Mouse (Mus musculus): ENCODE data around the gene Slc22a3. TPM values are rescaled to one million over a fixed set of nuclear protein-coding genes. Genes with fewer than 3 reads are reported as not detected.
A peak's percentile ranks its signal among the peaks of the same experiment; 100 is the strongest.

Slc22a3 gene
- total and polyA plus RNA-seq, 3 experiments, result 31.5 to 87.7 TPM; not detected in 1

- TF ChIP-seq KAT2A (conservative IDR thresholded peaks at IDR 0.05; ENCODE audit: low read depth, low read length), result no peak
- no peak for TF ChIP-seq NRF1 (IDR thresholded peaks at IDR 0.05; ENCODE audit: insufficient read depth, low read depth, low read length, poor library complexity, severe bottlenecking)
- TF ChIP-seq ELF1 (IDR thresholded peaks at IDR 0.05; ENCODE audit: low read depth, low read length), result no peak
- no peak for TF ChIP-seq HCFC1 (IDR thresholded peaks at IDR 0.05; ENCODE audit: low read depth, low read length)
- TF ChIP-seq E2F4 (IDR thresholded peaks at IDR 0.05; ENCODE audit: borderline replicate concordance, low read depth, low read length), result no peak
- TF ChIP-seq TCF12 (IDR thresholded peaks at IDR 0.05; ENCODE audit: low read depth, low read length), result no peak
- TF ChIP-seq MEF2A (IDR thresholded peaks at IDR 0.05; ENCODE audit: extremely low read depth, insufficient replicate concordance, low read depth, low read length, poor library complexity, severe bottlenecking), result no peak
- peak; percentile 66 for TF ChIP-seq RAD21 (IDR thresholded peaks at IDR 0.05; ENCODE audit: low read depth, low read length)
- TF ChIP-seq CTCF (IDR thresholded peaks at IDR 0.05 in 2 of 3, conservative IDR thresholded peaks at IDR 0.05 in 1 of 3; ENCODE audit: control insufficient read depth in 1 of 3, insufficient read depth in 1 of 3, low read depth in 2 of 3, low read length in 3 of 3, poor library complexity in 1 of 3, severe bottlenecking in 1 of 3), result peak; percentile 90 to 94 (median 92)
- no peak for TF ChIP-seq TBP (IDR thresholded peaks at IDR 0.05; ENCODE audit: low read depth, low read length)
- TF ChIP-seq MXI1 (IDR thresholded peaks at IDR 0.05; ENCODE audit: low read depth, low read length), result no peak
Measured at GRCm38 (mm10) chr17:12372021-12372420, 135.5 kb downstream of the Slc22a3 start (continued).

- Histone ChIP-seq H3K9me3 (replicated peaks; ENCODE audit: insufficient read depth, low read length) (no peaks in the 10 kb centered on the region), H3K4me3 (ENCODE audit: control insufficient read depth in 1 of 2, insufficient read depth in 1 of 2, low read depth in 2 of 2, low read length in 2 of 2) (peak overlapping the region; percentile 50 to 64), H3K4me1 (ENCODE audit: control insufficient read depth in 1 of 2, insufficient read depth in 2 of 2, low read length in 2 of 2) (peaks cover 0 to 24% of the 10 kb centered on the region in 2 experiments; a peak in 1 of 4 replicates), H3K36me3 (ENCODE audit: control insufficient read depth in 1 of 2, insufficient read depth in 2 of 2, low read length in 2 of 2) (peaks cover 0 to 9% of the 10 kb centered on the region in 2 experiments; a peak in 2 of 4 replicates), H3K27me3 (ENCODE audit: control insufficient read depth in 1 of 2, insufficient read depth in 2 of 2, low read length in 2 of 2) (peaks cover 0 to 2% of the 10 kb centered on the region in 2 experiments; a peak in 1 of 4 replicates), H3K79me2 (ENCODE audit: control insufficient read depth, insufficient read depth, low read length, poor library complexity) (no peaks in the 10 kb centered on the region), H3K27ac (ENCODE audit: control insufficient read depth, low read depth, low read length) (no peak overlapping the region), H3K9ac (ENCODE audit: control insufficient read depth, low read depth, low read length, poor library complexity, severe bottlenecking) (peak overlapping the region; percentile 18; the same call in 1 of the 2 replicates)
- TF ChIP-seq CHD2 (IDR thresholded peaks at IDR 0.05; ENCODE audit: low read length) (no peak), CTCF (IDR thresholded peaks at IDR 0.05 in 2 of 3, conservative IDR thresholded peaks at IDR 0.05 in 1 of 3; ENCODE audit: control insufficient read depth in 1 of 3, insufficient read depth in 1 of 3, low read depth in 2 of 3, low read length in 3 of 3, poor library complexity in 1 of 3, severe bottlenecking in 1 of 3) (peak; percentile 16 to 75 (median 16); a peak in 5 of 6 replicates), SIN3A (IDR thresholded peaks at IDR 0.05; ENCODE audit: low read length) (0 out of 2 replicates have a peak, but pooled peaks have one; percentile 1), EP300 (IDR thresholded peaks at IDR 0.05; ENCODE audit: low read depth in 1 of 2, low read length in 2 of 2) (no peak), ZNF384 (IDR thresholded peaks at IDR 0.05; ENCODE audit: low read depth, low read length) (peak; percentile 100), RAD21 (IDR thresholded peaks at IDR 0.05; ENCODE audit: low read depth, low read length) (peak; percentile 59), RCOR1 (IDR thresholded peaks at IDR 0.05; ENCODE audit: low read depth, low read length) (no peak), POLR2AphosphoS5 (IDR thresholded peaks at IDR 0.05; ENCODE audit: borderline replicate concordance, low read depth, low read length) (no peak), USF2 (IDR thresholded peaks at IDR 0.05; ENCODE audit: borderline replicate concordance in 1 of 2, insufficient read depth in 1 of 2, low read depth in 1 of 2, low read length in 2 of 2) (no peak), TCF12 (IDR thresholded peaks at IDR 0.05; ENCODE audit: low read depth, low read length) (no peak), HCFC1 (IDR thresholded peaks at IDR 0.05; ENCODE audit: low read depth, low read length) (no peak), ZKSCAN1 (IDR thresholded peaks at IDR 0.05; ENCODE audit: low read depth, low read length) (peak; percentile 78; the same call in 1 of the 2 replicates), ZMIZ1 (IDR thresholded peaks at IDR 0.05; ENCODE audit: low read depth, low read length) (no peak), POLR2AphosphoS2 (IDR thresholded peaks at IDR 0.05; ENCODE audit: low read length) (no peak), SMC3 (IDR thresholded peaks at IDR 0.05; ENCODE audit: low read depth, low read length) (peak; percentile 64), NELFE (IDR thresholded peaks at IDR 0.05; ENCODE audit: low read depth, low read length) (no peak), ZC3H11A (IDR thresholded peaks at IDR 0.05; ENCODE audit: low read depth, low read length) (peak; percentile 37), POLR2A (IDR thresholded peaks at IDR 0.05; ENCODE audit: control insufficient read depth in 1 of 2, insufficient read depth in 1 of 2, low read depth in 1 of 2, low read length in 2 of 2, poor library complexity in 1 of 2) (no peak)
- peak; percentile 72 for DNase-seq (ENCODE audit: low read depth, low spot score)
Measured at GRCm38 (mm10) chr17:12371310-12371925, 136.1 kb downstream of the Slc22a3 start.
